Mouse (Mus musculus) hindbrain, embryonic 11.5 days (tissue): ENCODE measurements at regions not wholly inside any gene's neighbourhood (a gene's known extent, or its start where the extent isn't known, plus 50 kb on each side); places are given as distances from the start of the nearest gene placed in this dataset.

ENCODE experiments used
- ATAC-seq: fragments of 200-750 bp; cut with Nextera tagmentation; 2 replicates; pipeline ENCODE4 v1.8.0; 2017; ENCODE audit warnings: mild to moderate bottlenecking, moderate TSS enrichment, moderate library complexity; ENCODE audit not compliant: low FRiP score
- DNase-seq: peaks from one replicate; pipeline ENCODE4 v3.0.0-alpha.2; 2015; ENCODE audit warnings: low spot score
- H3K27ac ChIP-seq: fragments of 300-500 bp; sonication (generic); 2 replicates; pipeline ENCODE4 v1.5.1; 2014; ENCODE audit warnings: mild to moderate bottlenecking, low read depth, low read length
- H3K27me3 ChIP-seq: fragments of 300-500 bp; sonication (generic); 2 replicates; pipeline ENCODE4 v1.6.1; 2014; ENCODE audit warnings: mild to moderate bottlenecking, low read length, moderate library complexity, mixed read lengths; ENCODE audit not compliant: control insufficient read depth, insufficient read depth
- H3K36me3 ChIP-seq: fragments of 300-500 bp; sonication (generic); 2 replicates; pipeline ENCODE4 v1.6.1; 2014; ENCODE audit warnings: mild to moderate bottlenecking, low read length, moderate library complexity, mixed read lengths; ENCODE audit not compliant: control insufficient read depth, insufficient read depth
- H3K4me1 ChIP-seq: fragments of 300-500 bp; sonication (generic); replicated peaks from 2 replicates; pipeline ENCODE4 v1.6.1; 2014; ENCODE audit warnings: low read length, mixed read lengths; ENCODE audit not compliant: control insufficient read depth, insufficient read depth
- H3K4me2 ChIP-seq: fragments of 300-500 bp; sonication (generic); replicated peaks from 2 replicates; pipeline ENCODE4 v1.6.1; 2014; ENCODE audit warnings: mild to moderate bottlenecking, low read depth, low read length
- H3K4me3 ChIP-seq: fragments of 300-500 bp; sonication (generic); 2 replicates; pipeline ENCODE4 v1.5.1; 2014; ENCODE audit warnings: low read depth, low read length
- H3K9ac ChIP-seq: fragments of 300-500 bp; sonication (generic); 2 replicates; pipeline ENCODE4 v1.6.1; 2014; ENCODE audit warnings: low read depth, low read length
- H3K9me3 ChIP-seq: fragments of 300-500 bp; sonication (generic); 2 replicates; pipeline ENCODE4 v1.6.1; 2016; ENCODE audit warnings: low read length; ENCODE audit not compliant: control insufficient read depth
- WGBS: fragments of 180-500 bp; shearing (Covaris S2); extraction: QIAGEN DNeasy Blood & Tissue Kit; methylation state at CpG from one replicate; pipeline ENCODE4 v1.1.7; 2014; 5-methylcytosine and 5-hydroxymethylcytosine counted together

- Histone ChIP-seq H3K27me3 (no peaks in the 10 kb centered on the region), H3K4me2 (no peak overlapping the region), H3K4me3 (no peak overlapping the region), H3K36me3 (no peaks in the 10 kb centered on the region), H3K9ac (no peak overlapping the region), H3K4me1 (no peaks in the 10 kb centered on the region), H3K9me3 (no peaks in the 10 kb centered on the region), H3K27ac (no peak overlapping the region)
- no peak for DNase-seq
- ATAC-seq: no peak
- WGBS: 75% methylated on average over 10 of the region's 10 CpGs
Observed at GRCm38 (mm10) chr5:54267905-54268590, 269.7 kb downstream of the Stim2 start.

GRCm38 (mm10) chr5:54279357-54279756, 281.1 kb downstream of the Stim2 start:
- ATAC-seq (peak; percentile 29; the same call in 1 of the 2 replicates), DNase-seq (no peak)
- no peak overlapping the region for H3K9ac ChIP-seq
- no peak overlapping the region for H3K4me3 ChIP-seq
- H3K27ac ChIP-seq: no peak overlapping the region
- no peaks in the 10 kb centered on the region for H3K27me3 ChIP-seq
- H3K4me2 ChIP-seq: no peak overlapping the region
- H3K4me1 ChIP-seq: no peaks in the 10 kb centered on the region
- 51% methylated on average over 8 of the region's 8 CpGs for WGBS
- H3K36me3 ChIP-seq: no peaks in the 10 kb centered on the region
- H3K9me3 ChIP-seq: no peaks in the 10 kb centered on the region

- no peaks in the 10 kb centered on the region for H3K4me1 ChIP-seq
- H3K4me3 ChIP-seq: no peak overlapping the region
- ATAC-seq: 0 out of 2 replicates have a peak, but pooled peaks have one; percentile 47
- no peak overlapping the region for H3K4me2 ChIP-seq
- H3K27me3 ChIP-seq: no peaks in the 10 kb centered on the region
- H3K36me3 ChIP-seq: no peaks in the 10 kb centered on the region
- no peak overlapping the region for H3K9ac ChIP-seq
- WGBS: 49% methylated on average over 4 of the region's 4 CpGs
- H3K9me3 ChIP-seq: no peaks in the 10 kb centered on the region
- H3K27ac ChIP-seq: no peak overlapping the region
- DNase-seq: no peak
Observed at GRCm38 (mm10) chr5:54280670-54281069, 282.4 kb downstream of the Stim2 start.

DNA sequence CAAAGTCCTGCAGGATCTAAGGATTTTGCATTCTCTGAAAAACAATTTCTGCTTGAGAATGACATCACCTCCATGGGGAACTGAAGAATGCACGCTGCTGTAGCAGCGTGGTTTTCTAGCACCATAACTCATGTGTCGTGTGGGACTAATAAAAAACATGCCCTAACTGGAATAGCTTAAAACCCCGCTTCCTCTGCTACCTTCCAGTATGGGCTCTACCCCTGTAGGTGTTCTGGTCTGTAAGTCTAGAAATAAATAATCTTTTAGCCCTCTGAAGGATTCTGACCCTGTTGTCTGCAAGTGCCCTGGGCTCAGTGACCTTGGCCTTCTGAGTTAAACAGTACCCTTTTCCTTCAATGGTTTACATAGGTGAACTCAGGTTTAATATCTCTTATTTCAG, 282.8 kb downstream of the Stim2 start:
- Histone ChIP-seq H3K4me2 (no peak overlapping the region), H3K4me1 (no peaks in the 10 kb centered on the region), H3K9me3 (no peaks in the 10 kb centered on the region), H3K27me3 (no peaks in the 10 kb centered on the region), H3K27ac (no peak overlapping the region), H3K4me3 (no peak overlapping the region), H3K36me3 (no peaks in the 10 kb centered on the region), H3K9ac (no peak overlapping the region)
- 64% methylated on average over 4 of the region's 4 CpGs for WGBS
- ATAC-seq (peak; percentile 30; the same call in 1 of the 2 replicates), DNase-seq (no peak)

DNA sequence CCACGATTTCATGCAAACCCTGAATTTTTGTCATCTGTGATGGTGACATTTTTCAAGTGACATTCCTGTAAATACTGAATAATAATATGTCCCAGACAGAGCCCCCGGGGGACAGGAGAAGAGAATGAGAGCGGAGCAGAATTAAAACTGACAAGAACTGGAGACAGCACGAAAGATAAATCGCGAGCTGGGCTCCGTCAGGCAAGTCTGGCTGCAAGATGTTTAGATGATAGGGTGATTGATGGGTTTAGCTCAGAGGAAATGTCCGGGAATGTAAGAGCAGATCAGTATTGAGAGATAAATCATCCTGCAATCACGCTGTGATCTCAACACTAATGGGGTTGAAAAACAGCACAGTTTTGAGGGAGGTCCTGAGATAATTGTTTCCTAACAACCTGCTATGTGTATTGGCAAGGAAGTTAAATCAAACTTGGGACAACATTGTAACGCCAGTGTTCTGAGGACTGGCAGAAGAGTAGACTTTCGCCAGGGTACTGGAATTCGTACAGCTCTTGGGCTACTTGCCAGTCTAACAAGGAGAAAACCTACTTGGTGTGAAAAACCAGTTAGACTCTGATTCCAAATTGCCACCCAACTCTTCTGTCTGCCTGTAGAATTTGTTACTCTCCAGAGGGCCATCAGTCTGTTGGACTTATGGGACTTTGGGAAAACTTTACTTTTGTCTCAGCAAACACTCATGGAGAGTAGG, 292.2 kb downstream of the Stim2 start:
- no peaks in the 10 kb centered on the region for H3K36me3 ChIP-seq
- H3K27ac ChIP-seq: no peak overlapping the region
- H3K4me1 ChIP-seq: no peaks in the 10 kb centered on the region
- no peak overlapping the region for H3K9ac ChIP-seq
- ATAC-seq (peak; percentile 45; the same call in 1 of the 2 replicates), DNase-seq (peak; percentile 14)
- no peak overlapping the region for H3K4me2 ChIP-seq
- no peaks in the 10 kb centered on the region for H3K9me3 ChIP-seq
- no peaks in the 10 kb centered on the region for H3K27me3 ChIP-seq
- H3K4me3 ChIP-seq: no peak overlapping the region
- WGBS: 55% methylated on average over 12 of the region's 12 CpGs

DNA sequence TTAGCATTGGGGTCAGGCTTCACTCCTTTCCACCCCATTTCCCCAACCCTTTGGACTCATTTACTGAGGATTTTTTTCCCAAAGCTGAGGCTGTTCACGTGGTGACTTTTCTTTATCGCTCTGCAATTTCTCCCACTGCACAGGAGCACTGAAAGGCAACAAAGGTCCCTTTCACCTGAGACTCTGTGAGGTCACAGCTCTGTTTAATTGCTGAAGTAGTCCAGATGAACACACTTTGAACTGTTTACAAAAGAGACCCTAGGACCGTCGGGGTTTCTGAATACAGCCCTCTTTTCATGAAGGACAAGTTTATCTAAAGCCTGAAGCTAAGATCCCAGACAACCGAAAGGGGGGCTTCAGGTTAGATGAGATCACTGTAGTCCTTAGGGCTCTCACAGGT, 293.6 kb downstream of the Stim2 start:
- no peak for ATAC-seq

GRCm38 (mm10) chr5:54313660-54314279, 315.5 kb downstream of the Stim2 start:
- H3K4me1 ChIP-seq: no peaks in the 10 kb centered on the region
- no peak overlapping the region for H3K27ac ChIP-seq
- DNase-seq: no peak
- H3K9ac ChIP-seq: no peak overlapping the region
- WGBS: 84% methylated on average over 8 of the region's 8 CpGs
- no peak for ATAC-seq
- no peaks in the 10 kb centered on the region for H3K36me3 ChIP-seq
- H3K9me3 ChIP-seq: no peaks in the 10 kb centered on the region
- no peaks in the 10 kb centered on the region for H3K27me3 ChIP-seq
- no peak overlapping the region for H3K4me3 ChIP-seq
- no peak overlapping the region for H3K4me2 ChIP-seq

More for the DNA sequence above, 293.6 kb downstream of the Stim2 start:
- Histone ChIP-seq H3K4me2 (no peak overlapping the region), H3K4me3 (no peak overlapping the region), H3K4me1 (no peaks in the 10 kb centered on the region), H3K27ac (no peak overlapping the region), H3K36me3 (no peaks in the 10 kb centered on the region), H3K9ac (no peak overlapping the region), H3K9me3 (no peaks in the 10 kb centered on the region), H3K27me3 (no peaks in the 10 kb centered on the region)
- 65% methylated on average over 5 of the region's 5 CpGs for WGBS
- DNase-seq: no peak

DNA sequence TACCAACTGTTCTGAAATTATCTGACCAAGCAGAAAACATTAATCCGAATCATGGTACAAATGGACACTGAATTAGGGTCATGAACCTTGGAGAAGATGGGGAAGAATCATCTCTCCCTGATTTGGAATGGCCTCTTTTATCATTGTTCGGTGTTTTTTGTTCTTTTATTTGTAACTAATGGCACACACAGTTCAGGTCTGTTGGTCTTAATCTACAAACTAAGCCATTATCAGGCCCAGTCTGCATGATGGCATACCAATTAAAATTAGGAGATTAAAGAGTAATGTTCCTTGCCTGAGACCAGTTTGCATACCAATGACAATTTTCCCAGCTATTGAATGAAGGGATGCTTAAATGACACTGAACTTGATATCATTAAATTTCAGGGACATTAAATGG, 332.1 kb downstream of the Stim2 start:
- Histone ChIP-seq H3K9me3 (no peaks in the 10 kb centered on the region), H3K27me3 (no peaks in the 10 kb centered on the region), H3K36me3 (no peaks in the 10 kb centered on the region), H3K4me1 (no peaks in the 10 kb centered on the region), H3K4me2 (no peak overlapping the region), H3K9ac (no peak overlapping the region), H3K27ac (no peak overlapping the region), H3K4me3 (no peak overlapping the region)
- 86% methylated on average over 2 of the region's 2 CpGs for WGBS
- ATAC-seq (no peak), DNase-seq (no peak)
